8 mouse cellular contexts compared by ENCODE assay signal in genomic region chr4:137305831-137306576, GRCm38 (mm10). TPM values are rescaled to one million over a fixed set of nuclear protein-coding genes. Genes with fewer than 3 reads are reported as not detected.
DNase-seq lines count a peak whose midpoint lies in the region; ATAC-seq and TF ChIP-seq lines count a peak whose summit lies in the region.
"Had no signal": no experiment of that assay in that cellular context is flagged by ENCODE, and none has a peak within 500 bp of the region (broad histone marks: within the 10 kb centered on the region; RNA-seq: fewer than 3 reads in every experiment).

No protein-coding gene starts in this region.

- H3K4me1 ChIP-seq in heart, embryonic 16.5 days (ENCODE audit: control insufficient read depth, insufficient read depth, low read length): no peaks in the 10 kb centered on the region
- peaks cover 5% of the 10 kb centered on the region; the same call in 1 of the 2 replicates for H3K4me1 ChIP-seq in hindbrain, embryonic 16.5 days (ENCODE audit: control insufficient read depth, insufficient read depth, low read depth, low read length)
- H3K4me1 ChIP-seq in limb, embryonic 15.5 days: peaks cover 53% of the 10 kb centered on the region
- no peaks in the 10 kb centered on the region for H3K4me1 ChIP-seq in thymus, adult 2 months (replicated peaks; ENCODE audit: control insufficient read depth, insufficient read depth, low read length)

- H3K36me3 ChIP-seq in heart, embryonic 16.5 days (ENCODE audit: control insufficient read depth, insufficient read depth): no peaks in the 10 kb centered on the region
- no peaks in the 10 kb centered on the region for H3K36me3 ChIP-seq in hindbrain, embryonic 16.5 days (ENCODE audit: control insufficient read depth, insufficient read depth, low read length)
- H3K36me3 ChIP-seq in limb, embryonic 15.5 days: peaks cover 5% of the 10 kb centered on the region; the same call in 1 of the 2 replicates
- no peaks in the 10 kb centered on the region for H3K36me3 ChIP-seq in thymus, adult 2 months (ENCODE audit: control insufficient read depth, insufficient read depth, low read length)

- H3K4me3 ChIP-seq in heart, embryonic 16.5 days (ENCODE audit: low read length): no peak overlapping the region
- H3K4me3 ChIP-seq in hindbrain, embryonic 16.5 days (ENCODE audit: low read length): no peak overlapping the region
- no peak overlapping the region for H3K4me3 ChIP-seq in limb, embryonic 15.5 days
- no peak overlapping the region for H3K4me3 ChIP-seq in thymus, adult 2 months (ENCODE audit: control insufficient read depth, insufficient read depth, low read length)

- H3K9ac ChIP-seq in heart, embryonic 16.5 days (ENCODE audit: low read length): peak overlapping the region; percentile 22; the same call in 1 of the 2 replicates
- peak overlapping the region; percentile 19; the same call in 1 of the 2 replicates for H3K9ac ChIP-seq in hindbrain, embryonic 16.5 days (ENCODE audit: low read depth, low read length)
- no peak overlapping the region for H3K9ac ChIP-seq in limb, embryonic 15.5 days

- no peak overlapping the region; the same call in 1 of the 2 replicates for H3K27ac ChIP-seq in heart, embryonic 16.5 days (ENCODE audit: low read length)
- H3K27ac ChIP-seq in hindbrain, embryonic 16.5 days (ENCODE audit: low read depth, low read length): no peak overlapping the region; the same call in 1 of the 2 replicates
- peak overlapping the region; percentile 33 for H3K27ac ChIP-seq in limb, embryonic 15.5 days
- no peak overlapping the region for H3K27ac ChIP-seq in thymus, adult 2 months (ENCODE audit: control insufficient read depth, insufficient read depth, low read length)

- ATAC-seq in heart, embryonic 16.5 days (replicated peaks; ENCODE audit: extremely low read depth, insufficient read depth, low FRiP score): no peak
- no peak for ATAC-seq in hindbrain, embryonic 16.5 days
- ATAC-seq in limb, embryonic 15.5 days (ENCODE audit: insufficient number of reproducible peaks, low FRiP score, low TSS enrichment, low read depth): no peak

- WGBS in heart, embryonic 16.5 days: 65% methylated on average over 13 of the region's 13 CpGs
- WGBS in hindbrain, embryonic 16.5 days: 46% methylated on average over 13 of the region's 13 CpGs
- WGBS in limb, embryonic 15.5 days: 35% methylated on average over 13 of the region's 13 CpGs
- WGBS in thymus, adult 2 months: 93% methylated on average over 13 of the region's 13 CpGs

- no peak for TF ChIP-seq CTCF in thymus, adult 2 months (IDR thresholded peaks at IDR 0.05; ENCODE audit: borderline replicate concordance, control insufficient read depth, extremely low read depth, insufficient read depth, low read length, poor library complexity)

- no peak overlapping the region for H3K4me2 ChIP-seq in heart, embryonic 16.5 days (ENCODE audit: low read depth, low read length)
- no peak overlapping the region for H3K4me2 ChIP-seq in hindbrain, embryonic 16.5 days (ENCODE audit: low read length)
- H3K4me2 ChIP-seq in limb, embryonic 15.5 days: no peak overlapping the region

- H3K9me3 ChIP-seq in heart, embryonic 16.5 days (replicated peaks; ENCODE audit: control insufficient read depth, low read length): no peaks in the 10 kb centered on the region
- H3K9me3 ChIP-seq in hindbrain, embryonic 16.5 days (ENCODE audit: control insufficient read depth, low read length): no peaks in the 10 kb centered on the region
- H3K9me3 ChIP-seq in limb, embryonic 15.5 days: no peaks in the 10 kb centered on the region

- H3K27me3 ChIP-seq in heart, embryonic 16.5 days (ENCODE audit: control insufficient read depth, insufficient read depth, low read length): no peaks in the 10 kb centered on the region
- H3K27me3 ChIP-seq in hindbrain, embryonic 16.5 days (replicated peaks; ENCODE audit: control insufficient read depth, insufficient read depth, low read length): no peaks in the 10 kb centered on the region
- H3K27me3 ChIP-seq in limb, embryonic 15.5 days: no peaks in the 10 kb centered on the region
- H3K27me3 ChIP-seq in thymus, adult 2 months (ENCODE audit: control insufficient read depth, insufficient read depth, low read length): no peaks in the 10 kb centered on the region

- peak; percentile 25 for DNase-seq in kidney, adult 11 months
- no peak for DNase-seq in kidney, adult 18-20 months
- no peak for DNase-seq in ovary, postnatal 10 days (ENCODE audit: low spot score)
- DNase-seq in thymus, adult 2 months: no peak
- DNase-seq: adrenal gland, postnatal 25 days had no signal

- TF ChIP-seq POLR2A in thymus, adult 2 months (IDR thresholded peaks at IDR 0.05; ENCODE audit: control insufficient read depth, extremely low read depth, insufficient read depth, low read length, poor library complexity): no peak

RNA-seq across cellular contexts. Expression of gene Wnt4, which starts 28.7 kb away (rescaled TPM):
- polyA plus RNA-seq in heart, embryonic 16.5 days (2015; fragmentation: Nextera tagmentation; extraction: Ambion mirVana): 0.65 and 0.71 TPM in 2 replicates
- 1.2 and 1.9 TPM in 2 replicates for polyA plus RNA-seq in hindbrain, embryonic 16.5 days (2015; fragmentation: Nextera tagmentation; extraction: Ambion mirVana)
- polyA plus RNA-seq in limb, embryonic 15.5 days (2015; fragmentation: Nextera tagmentation; extraction: Ambion mirVana): 10.0 and 13.2 TPM in 2 replicates
- polyA plus RNA-seq in thymus, adult 2 months (2012; rRNA removed): 8.4 and 9.1 TPM in 2 replicates

RNA-seq across cellular contexts. Expression of gene Cdc42, which starts 51.5 kb away (rescaled TPM):
- polyA plus RNA-seq in heart, embryonic 16.5 days (2015; fragmentation: Nextera tagmentation; extraction: Ambion mirVana): 497 and 514 TPM in 2 replicates
- polyA plus RNA-seq in hindbrain, embryonic 16.5 days (2015; fragmentation: Nextera tagmentation; extraction: Ambion mirVana): 975 and 1,060 TPM in 2 replicates
- polyA plus RNA-seq in limb, embryonic 15.5 days (2015; fragmentation: Nextera tagmentation; extraction: Ambion mirVana): 721 and 737 TPM in 2 replicates
- polyA plus RNA-seq in thymus, adult 2 months (2012; rRNA removed): 80.3 and 94.4 TPM in 2 replicates
